13 mouse cellular contexts compared by ENCODE assay signal in the genomic region with DNA sequence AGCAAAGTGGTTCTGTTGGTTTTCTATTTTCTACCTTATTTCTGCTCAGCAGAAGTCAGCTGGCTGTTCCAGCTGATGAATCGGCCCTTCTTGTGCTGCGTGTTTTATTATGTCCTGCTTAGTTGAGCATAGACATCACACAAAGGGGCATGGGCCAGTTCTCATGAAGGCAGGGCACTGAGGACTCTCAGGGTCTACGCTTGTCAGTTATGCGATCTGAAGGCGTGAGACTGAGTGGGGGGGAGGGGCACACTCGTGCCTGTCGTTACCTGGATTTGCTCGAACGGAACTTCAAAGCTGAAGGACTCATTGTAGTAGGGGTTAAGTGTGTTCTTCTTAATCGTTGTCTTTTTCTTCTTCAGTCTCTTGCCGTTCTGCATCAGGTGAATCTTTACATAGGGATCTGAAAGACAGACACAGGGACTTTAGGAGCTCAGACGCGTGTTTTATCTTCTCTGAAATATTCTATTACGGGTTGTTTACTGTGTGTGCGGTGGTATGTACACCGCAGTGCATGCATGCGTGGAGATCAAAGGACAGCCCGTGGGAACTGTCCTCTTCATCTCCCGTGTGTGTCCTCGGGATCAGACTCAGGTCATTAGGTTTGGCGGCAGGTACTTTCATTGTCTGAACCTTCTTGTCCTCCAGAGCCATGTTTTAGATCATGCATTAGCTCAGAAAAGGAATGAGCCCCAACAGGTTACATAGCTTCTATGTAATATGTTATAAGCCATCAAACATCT.
DNase-seq lines count a peak whose midpoint lies in the region; ATAC-seq and TF ChIP-seq lines count a peak whose summit lies in the region.
"Had no signal": no experiment of that assay in that cellular context is flagged by ENCODE, and none has a peak within 500 bp of the region (broad histone marks: within the 10 kb centered on the region; RNA-seq: fewer than 3 reads in every experiment).

No protein-coding gene starts in this region.

- no peaks in the 10 kb centered on the region for H3K4me1 ChIP-seq in kidney, embryonic 14.5 days (ENCODE audit: control insufficient read depth, insufficient read depth, low read length)
- 0 out of 2 replicates have a peak, but pooled peaks cover 5% of the 10 kb centered on the region for H3K4me1 ChIP-seq in lung, embryonic 14.5 days (ENCODE audit: insufficient read depth)
- H3K4me1 ChIP-seq in intestine, embryonic 15.5 days (replicated peaks), result peaks cover 4% of the 10 kb centered on the region; the same call in 1 of the 2 replicates
- H3K4me1 ChIP-seq: megakaryocyte, embryonic 14.5 days had no signal

- peak overlapping the region; percentile 10 for H3K4me2 ChIP-seq in kidney, embryonic 14.5 days (replicated peaks; ENCODE audit: low read depth, low read length)
- peak overlapping the region; percentile 43 for H3K4me2 ChIP-seq in lung, embryonic 14.5 days
- H3K4me2 ChIP-seq in intestine, embryonic 15.5 days (replicated peaks), result peak overlapping the region; percentile 34
- H3K4me2 ChIP-seq: limb, embryonic 12.5 days; neural tube, embryonic 13.5 days had no signal

- TF ChIP-seq CTCF in lung, embryonic 14.5 days (IDR thresholded peaks at IDR 0.05; ENCODE audit: low read depth), result no peak

- DNase-seq in kidney, postnatal 36 days, result no peak
- no peak for DNase-seq in lung, embryonic 14.5 days
- DNase-seq in lung, adult 18-20 months, result no peak
- peak; percentile 46 for DNase-seq in retina, embryonic 14.5 days (ENCODE audit: low spot score)
- no peak for DNase-seq in right cerebral cortex, adult 18-20 months
- no peak for DNase-seq in right cerebral cortex, postnatal 4 days
- DNase-seq: cerebellum, adult 11-12 months had no signal

- H3K36me3 ChIP-seq in kidney, embryonic 14.5 days (ENCODE audit: control insufficient read depth, insufficient read depth, low read length), result no peaks in the 10 kb centered on the region
- no peaks in the 10 kb centered on the region for H3K36me3 ChIP-seq in lung, embryonic 14.5 days (ENCODE audit: insufficient read depth)
- H3K36me3 ChIP-seq in intestine, embryonic 15.5 days, result no peaks in the 10 kb centered on the region
- H3K36me3 ChIP-seq: hindbrain, embryonic 10.5 days; limb, embryonic 12.5 days had no signal

- H3K9ac ChIP-seq in kidney, embryonic 14.5 days (ENCODE audit: low read depth, low read length), result no peak overlapping the region
- no peak overlapping the region for H3K9ac ChIP-seq in lung, embryonic 14.5 days
- H3K9ac ChIP-seq in intestine, embryonic 15.5 days, result no peak overlapping the region
- H3K9ac ChIP-seq: limb, embryonic 12.5 days; neural tube, embryonic 13.5 days had no signal

- H3K27ac ChIP-seq in kidney, embryonic 14.5 days (ENCODE audit: low read depth, low read length), result no peak overlapping the region
- no peak overlapping the region for H3K27ac ChIP-seq in lung, embryonic 14.5 days (ENCODE audit: low read depth)
- H3K27ac ChIP-seq in intestine, embryonic 15.5 days, result no peak overlapping the region
- H3K27ac ChIP-seq: limb, embryonic 12.5 days; neural tube, embryonic 13.5 days had no signal

- no peaks in the 10 kb centered on the region for H3K9me3 ChIP-seq in kidney, embryonic 14.5 days (ENCODE audit: control insufficient read depth, low read length)
- no peaks in the 10 kb centered on the region for H3K9me3 ChIP-seq in lung, embryonic 14.5 days (ENCODE audit: low read depth, low read length)
- H3K9me3 ChIP-seq in intestine, embryonic 15.5 days, result no peaks in the 10 kb centered on the region
- H3K9me3 ChIP-seq: hindbrain, embryonic 10.5 days; limb, embryonic 12.5 days; neural tube, embryonic 13.5 days had no signal

- peak; percentile 71 for ATAC-seq in kidney, embryonic 14.5 days (ENCODE audit: low FRiP score, low TSS enrichment)
- peak; percentile 49; the same call in 1 of the 2 replicates for ATAC-seq in lung, embryonic 14.5 days (ENCODE audit: insufficient read depth)
- ATAC-seq in intestine, embryonic 15.5 days, result peak; percentile 39; the same call in 1 of the 2 replicates

- H3K4me3 ChIP-seq in kidney, embryonic 14.5 days (ENCODE audit: low read length), result peak overlapping the region; percentile 1; the same call in 1 of the 2 replicates
- H3K4me3 ChIP-seq in lung, embryonic 14.5 days (ENCODE audit: low read depth, low read length), result peak overlapping the region; percentile 12; the same call in 1 of the 2 replicates
- no peak overlapping the region for H3K4me3 ChIP-seq in intestine, embryonic 15.5 days (replicated peaks)
- H3K4me3 ChIP-seq: hindbrain, embryonic 10.5 days; limb, embryonic 12.5 days; megakaryocyte, embryonic 14.5 days; neural tube, embryonic 13.5 days had no signal

- WGBS in kidney, embryonic 14.5 days, result 38% methylated on average over 21 of the region's 21 CpGs
- 38% methylated on average over 21 of the region's 21 CpGs for WGBS in lung, embryonic 14.5 days
- 49% methylated on average over 21 of the region's 21 CpGs for WGBS in intestine, embryonic 15.5 days

- no peaks in the 10 kb centered on the region for H3K27me3 ChIP-seq in kidney, embryonic 14.5 days (ENCODE audit: control insufficient read depth, insufficient read depth, low read length)
- no peaks in the 10 kb centered on the region for H3K27me3 ChIP-seq in lung, embryonic 14.5 days (ENCODE audit: insufficient read depth, low read length)
- H3K27me3 ChIP-seq in intestine, embryonic 15.5 days (replicated peaks), result no peaks in the 10 kb centered on the region
- H3K27me3 ChIP-seq: limb, embryonic 12.5 days; megakaryocyte, embryonic 14.5 days; neural tube, embryonic 13.5 days had no signal
